Mouse (Mus musculus) lung, postnatal 36 days (tissue): Measurements from ENCODE around the gene Nkx6-1.

Experiments
- DNase-seq: peaks from one replicate; pipeline ENCODE4 v3.0.0; 2022; ENCODE audit warnings: mixed read lengths

Nkx6-1 gene

GRCm38 (mm10) chr5:101658984-101659290 is 5.9 kb downstream of the Nkx6-1 start:
- no peak for DNase-seq

- DNase-seq: no peak
Observed at GRCm38 (mm10) chr5:101658188-101658983, 6.4 kb downstream of the Nkx6-1 start.

GRCm38 (mm10) chr5:101657698-101658097 is 7.1 kb downstream of the Nkx6-1 start:
- DNase-seq: no peak

DNA sequence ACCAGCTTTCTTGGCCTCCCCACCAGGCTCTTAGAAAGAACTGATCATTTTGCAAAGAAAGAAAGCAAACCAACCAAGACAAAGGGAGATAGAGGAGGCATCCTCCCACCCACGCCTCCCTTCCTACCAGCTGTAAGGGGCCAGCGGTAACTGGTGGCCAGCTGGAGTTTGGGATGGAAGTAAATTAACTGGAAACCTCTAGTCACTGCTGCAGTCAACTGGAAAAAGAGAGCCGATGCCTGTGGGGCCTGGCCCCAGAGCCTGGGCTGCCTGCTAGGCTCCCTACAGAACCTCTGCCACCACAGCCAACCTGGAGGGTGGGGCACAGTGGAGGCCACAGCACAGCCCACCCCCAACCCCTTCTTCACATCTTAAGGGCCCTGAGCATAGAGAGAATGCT is 8.7 kb downstream of the Nkx6-1 start:
- no peak for DNase-seq

DNA sequence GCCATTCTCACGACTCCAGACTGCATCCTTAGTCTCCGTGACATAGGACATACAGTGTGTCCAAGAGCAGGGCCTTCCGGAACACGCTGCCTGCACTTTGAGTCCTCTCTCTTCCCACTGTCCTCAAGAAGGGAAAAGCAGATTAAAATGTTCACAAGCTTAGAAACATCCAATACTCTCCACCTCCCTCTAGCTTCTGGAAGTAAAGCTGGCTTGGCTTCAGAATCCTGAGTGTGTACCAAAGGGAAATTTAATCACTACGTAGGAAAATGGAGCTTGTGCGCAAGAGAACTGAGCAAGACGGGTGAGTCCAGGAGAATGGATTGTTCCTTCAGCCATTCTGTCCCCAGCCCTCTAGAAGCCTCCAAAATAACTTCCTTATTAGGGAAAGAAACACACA is 9.4 kb downstream of the Nkx6-1 start:
- DNase-seq: no peak

DNA sequence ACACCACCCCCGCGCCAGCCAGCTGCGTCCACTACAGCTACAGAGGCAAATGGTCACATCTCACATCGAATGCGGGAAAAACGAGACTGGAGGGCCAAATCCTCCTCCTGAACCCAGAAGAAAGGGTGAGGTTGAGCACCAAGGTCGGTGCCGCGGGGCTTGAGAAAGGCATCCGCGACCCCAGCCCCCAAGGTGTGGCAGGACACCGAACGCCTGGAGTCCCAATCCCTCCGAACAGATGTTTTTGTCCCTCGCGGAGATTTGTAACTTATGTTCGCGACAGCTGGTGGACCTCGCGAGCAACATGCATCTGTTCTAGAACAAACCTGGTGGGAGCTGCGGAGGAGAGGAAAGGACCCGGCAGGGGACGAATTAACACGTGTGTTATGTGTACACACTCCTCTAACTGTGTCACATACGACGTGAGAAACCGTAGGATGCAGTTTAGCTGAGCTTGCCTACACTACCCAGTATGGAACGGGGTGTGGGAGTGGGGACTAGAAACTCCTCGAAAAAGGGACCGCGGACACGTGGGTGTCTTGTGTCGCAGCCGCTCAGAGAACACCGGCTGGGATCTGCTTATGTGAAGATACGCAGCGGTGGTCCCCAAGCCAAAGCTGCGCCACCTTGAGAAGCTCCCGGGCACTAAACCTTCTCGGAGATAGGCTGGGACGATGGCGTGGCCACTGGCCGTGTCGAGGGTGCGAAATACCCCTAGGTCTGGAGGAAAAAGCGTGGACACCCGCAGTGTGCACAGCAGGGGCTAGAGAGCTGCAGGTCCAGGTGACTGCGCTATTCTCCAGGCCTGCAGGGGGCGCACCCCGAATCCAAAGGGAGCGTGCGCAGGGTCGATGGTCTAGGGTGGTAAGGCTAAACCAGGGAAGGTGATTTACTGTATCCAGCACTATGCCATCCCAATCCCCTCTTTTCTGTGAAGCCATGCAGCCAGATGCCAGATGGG is 16.8 kb downstream of the Nkx6-1 start:
- DNase-seq: no peak

DNA sequence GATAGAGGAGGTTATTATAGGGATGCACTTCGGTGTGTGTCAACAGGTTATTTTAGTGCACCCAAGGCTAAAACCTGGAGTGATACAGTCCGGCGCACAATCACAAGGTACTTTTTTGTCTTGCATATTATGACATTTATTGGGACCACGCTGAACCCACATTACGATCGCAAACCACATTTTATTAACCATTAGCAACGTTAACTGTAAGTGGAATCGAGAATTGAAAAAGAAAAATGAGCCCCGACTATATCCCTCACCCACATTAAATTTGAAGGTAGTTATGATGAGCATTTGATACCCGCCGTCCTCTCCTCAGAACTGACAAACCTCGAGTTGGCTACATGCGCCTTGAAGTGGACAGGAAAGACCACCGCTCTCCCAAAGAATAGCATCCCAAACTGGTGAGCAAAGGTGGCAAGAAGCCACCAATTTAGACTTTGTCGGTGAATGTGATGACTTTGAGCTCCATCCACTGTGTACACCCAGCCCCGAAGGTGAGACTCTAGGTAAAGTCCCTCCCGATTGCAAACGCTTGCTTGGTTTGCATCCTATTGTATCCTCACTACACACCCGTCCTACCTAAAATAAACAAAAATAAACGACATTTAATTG is 17.7 kb downstream of the Nkx6-1 start:
- DNase-seq: no peak

- DNase-seq: no peak
Observed at GRCm38 (mm10) chr5:101645071-101645470, 19.7 kb downstream of the Nkx6-1 start.

DNA sequence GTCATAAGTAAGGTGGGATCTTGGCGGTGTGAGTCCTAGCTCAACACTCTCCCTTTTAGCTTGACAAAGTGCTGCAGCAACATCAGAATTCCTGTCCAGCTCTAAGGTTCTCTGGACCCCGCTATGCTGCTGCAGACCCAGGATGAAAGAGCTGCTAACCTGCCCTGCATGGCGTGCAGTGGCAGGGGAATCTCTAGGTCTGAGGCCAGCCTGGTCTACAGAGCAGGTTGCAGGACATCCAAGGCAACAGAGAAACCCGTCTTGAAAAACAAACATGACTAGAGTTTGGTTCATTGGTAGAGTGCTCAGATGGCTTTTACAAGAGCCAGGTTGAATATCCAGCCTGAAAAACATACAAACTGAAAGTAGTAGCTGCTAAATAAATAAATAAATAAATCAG is 26.7 kb downstream of the Nkx6-1 start:
- DNase-seq: no peak
